ENCODE assay signal across 15 mouse cellular contexts in the genomic region with DNA sequence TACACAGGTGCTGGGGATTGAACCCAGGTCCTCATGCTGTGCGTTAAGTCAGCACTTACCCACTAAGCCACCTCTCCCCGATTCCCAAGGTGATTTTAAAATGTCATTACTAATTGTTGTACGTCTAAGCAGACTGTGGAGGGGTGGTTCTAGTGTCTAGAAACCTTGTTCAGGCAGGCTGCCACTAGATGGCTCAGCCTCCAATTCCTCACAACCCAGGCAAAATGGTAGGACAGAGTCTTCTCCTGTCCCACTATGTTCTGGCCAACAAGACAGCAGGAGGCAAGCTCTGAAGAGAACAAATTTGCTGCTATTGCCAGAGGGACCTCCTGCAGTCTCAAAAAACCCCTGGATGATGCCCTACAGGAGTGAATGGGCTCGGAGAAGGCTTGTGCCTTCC. TPM values are rescaled to one million over a fixed set of nuclear protein-coding genes. Genes with fewer than 3 reads are reported as not detected.
DNase-seq lines count a peak whose midpoint lies in the region; ATAC-seq and TF ChIP-seq lines count a peak whose summit lies in the region.
"Had no signal": no experiment of that assay in that cellular context is flagged by ENCODE, and none has a peak within 500 bp of the region (broad histone marks: within the 10 kb centered on the region; RNA-seq: fewer than 3 reads in every experiment).

No protein-coding gene starts in this region.

- H3K4me2 ChIP-seq in kidney, postnatal 0 days (ENCODE audit: low read length) = no peak overlapping the region
- H3K4me2 ChIP-seq in midbrain, postnatal 0 days (ENCODE audit: low read depth, low read length, poor library complexity, severe bottlenecking) = no peak overlapping the region
- H3K4me2 ChIP-seq in midbrain, embryonic 14.5 days (ENCODE audit: low read length) = no peak overlapping the region
- H3K4me2 ChIP-seq: embryonic facial prominence, embryonic 13.5 days; kidney, embryonic 15.5 days; stomach, embryonic 15.5 days had no signal

- DNase-seq in cerebellum, adult 2 months = peak in 1 of 2 experiments; percentile 43
- DNase-seq in kidney, postnatal 0 days (ENCODE audit: low spot score) = no peak
- no peak for DNase-seq in kidney, adult 18-20 months
- peak; percentile 26 for DNase-seq in midbrain, postnatal 0 days (ENCODE audit: low spot score)
- no peak for DNase-seq in midbrain, embryonic 14.5 days
- DNase-seq in thymus, postnatal 0 days (ENCODE audit: low spot score) = no peak
- no peak for DNase-seq in adrenal gland, adult 2 months
- DNase-seq: heart, adult 18-20 months; right cerebral cortex, postnatal 14 days had no signal

- H3K27ac ChIP-seq in cerebellum, adult 2 months (ENCODE audit: insufficient read depth, low read length) = no peak overlapping the region
- H3K27ac ChIP-seq in kidney, postnatal 0 days = no peak overlapping the region
- H3K27ac ChIP-seq in midbrain, postnatal 0 days (ENCODE audit: low read depth, low read length) = no peak overlapping the region
- H3K27ac ChIP-seq in midbrain, embryonic 14.5 days (replicated peaks; ENCODE audit: low read depth, low read length) = no peak overlapping the region
- H3K27ac ChIP-seq: embryonic facial prominence, embryonic 13.5 days; hindbrain, embryonic 10.5 days; kidney, embryonic 15.5 days; stomach, embryonic 15.5 days had no signal

- H3K4me1 ChIP-seq in cerebellum, adult 2 months (ENCODE audit: control insufficient read depth, insufficient read depth, low read length) = no peaks in the 10 kb centered on the region; the same call in 1 of the 2 replicates
- H3K4me1 ChIP-seq in kidney, postnatal 0 days (replicated peaks; ENCODE audit: insufficient read depth, low read length) = no peaks in the 10 kb centered on the region
- H3K4me1 ChIP-seq in midbrain, postnatal 0 days (ENCODE audit: insufficient read depth, low read length) = peaks cover 3% of the 10 kb centered on the region; the same call in 1 of the 2 replicates
- peaks cover 4% of the 10 kb centered on the region for H3K4me1 ChIP-seq in midbrain, embryonic 14.5 days (ENCODE audit: control insufficient read depth, insufficient read depth, low read length)
- H3K4me1 ChIP-seq: stomach, embryonic 15.5 days had no signal

- H3K4me3 ChIP-seq in cerebellum, adult 2 months (replicated peaks; ENCODE audit: insufficient read depth, low read depth, low read length) = no peak overlapping the region
- no peak overlapping the region for H3K4me3 ChIP-seq in kidney, postnatal 0 days (replicated peaks; ENCODE audit: low read depth, low read length)
- no peak overlapping the region for H3K4me3 ChIP-seq in midbrain, postnatal 0 days (ENCODE audit: low read depth, low read length)
- H3K4me3 ChIP-seq in midbrain, embryonic 14.5 days (replicated peaks; ENCODE audit: low read depth, low read length) = no peak overlapping the region
- H3K4me3 ChIP-seq: embryonic facial prominence, embryonic 13.5 days; hindbrain, embryonic 10.5 days; kidney, embryonic 15.5 days; stomach, embryonic 15.5 days had no signal

- no peaks in the 10 kb centered on the region for H3K27me3 ChIP-seq in cerebellum, adult 2 months (ENCODE audit: control insufficient read depth, insufficient read depth, low read length)
- H3K27me3 ChIP-seq in kidney, postnatal 0 days (ENCODE audit: insufficient read depth, low read length) = no peaks in the 10 kb centered on the region
- H3K27me3 ChIP-seq in midbrain, postnatal 0 days (ENCODE audit: insufficient read depth, low read length) = no peaks in the 10 kb centered on the region
- no peaks in the 10 kb centered on the region for H3K27me3 ChIP-seq in midbrain, embryonic 14.5 days (ENCODE audit: control insufficient read depth, insufficient read depth, low read length)
- H3K27me3 ChIP-seq: embryonic facial prominence, embryonic 13.5 days; kidney, embryonic 15.5 days; stomach, embryonic 15.5 days had no signal

- no peak overlapping the region for H3K9ac ChIP-seq in kidney, postnatal 0 days (ENCODE audit: low read depth, low read length)
- H3K9ac ChIP-seq in midbrain, postnatal 0 days (replicated peaks; ENCODE audit: low read length, poor library complexity, severe bottlenecking) = no peak overlapping the region
- H3K9ac ChIP-seq in midbrain, embryonic 14.5 days (replicated peaks; ENCODE audit: low read length) = no peak overlapping the region
- H3K9ac ChIP-seq: embryonic facial prominence, embryonic 13.5 days; kidney, embryonic 15.5 days; stomach, embryonic 15.5 days had no signal

- no peak for ATAC-seq in cerebellum, adult (ENCODE audit: insufficient number of reproducible peaks, low FRiP score, low TSS enrichment)
- ATAC-seq in kidney, postnatal 0 days (replicated peaks; ENCODE audit: low FRiP score, low read depth) = no peak
- ATAC-seq in midbrain, postnatal 0 days (ENCODE audit: low FRiP score) = no peak
- no peak for ATAC-seq in midbrain, embryonic 14.5 days (ENCODE audit: low FRiP score, low TSS enrichment)
- ATAC-seq: midbrain, embryonic 16.5 days had no signal

- no peak for TF ChIP-seq POLR2A in cerebellum, adult 2 months (IDR thresholded peaks at IDR 0.05; ENCODE audit: borderline replicate concordance, insufficient read depth, low read length)

- no peaks in the 10 kb centered on the region for H3K36me3 ChIP-seq in kidney, postnatal 0 days (ENCODE audit: insufficient read depth, low read length)
- no peaks in the 10 kb centered on the region for H3K36me3 ChIP-seq in midbrain, postnatal 0 days (ENCODE audit: insufficient read depth, low read length)
- no peaks in the 10 kb centered on the region for H3K36me3 ChIP-seq in midbrain, embryonic 14.5 days (ENCODE audit: control insufficient read depth, insufficient read depth, low read length)
- H3K36me3 ChIP-seq: hindbrain, embryonic 10.5 days; stomach, embryonic 15.5 days had no signal

- WGBS in cerebellum, adult 2 months = 60% methylated on average over 4 of the region's 4 CpGs
- WGBS in kidney, postnatal 0 days = 72% methylated on average over 4 of the region's 4 CpGs
- WGBS in midbrain, postnatal 0 days = 74% methylated on average over 4 of the region's 4 CpGs
- 73% methylated on average over 4 of the region's 4 CpGs for WGBS in midbrain, embryonic 14.5 days

- H3K9me3 ChIP-seq in kidney, postnatal 0 days (replicated peaks; ENCODE audit: low read length) = no peaks in the 10 kb centered on the region
- H3K9me3 ChIP-seq in midbrain, postnatal 0 days (ENCODE audit: low read length) = no peaks in the 10 kb centered on the region
- H3K9me3 ChIP-seq in midbrain, embryonic 14.5 days (ENCODE audit: control insufficient read depth, low read length) = no peaks in the 10 kb centered on the region
- H3K9me3 ChIP-seq: embryonic facial prominence, embryonic 13.5 days; hindbrain, embryonic 10.5 days; kidney, embryonic 15.5 days; stomach, embryonic 15.5 days had no signal

- TF ChIP-seq CTCF in cerebellum, adult 2 months (IDR thresholded peaks at IDR 0.05; ENCODE audit: borderline replicate concordance, insufficient read depth, low read depth, low read length) = peak; percentile 43; the same call in 1 of the 2 replicates
- TF ChIP-seq CTCF in kidney, postnatal 0 days (IDR thresholded peaks at IDR 0.05; ENCODE audit: low read depth) = peak; percentile 53
- TF ChIP-seq CTCF in midbrain, postnatal 0 days (IDR thresholded peaks at IDR 0.05) = peak; percentile 61

RNA-seq across cellular contexts. Expression of a gene that starts 47.0 kb away (rescaled TPM):
- 1.5 and 1.9 TPM in 2 replicates for polyA plus RNA-seq in cerebellum, adult 2 months (2012; rRNA removed)
- polyA plus RNA-seq in kidney, postnatal 0 days (2015; fragmentation: Nextera tagmentation; extraction: Ambion mirVana) = 41.5 and 46.9 TPM in 2 replicates
- 3.2 and 3.7 TPM in 2 replicates for total RNA-seq in midbrain, postnatal 0 days (2014; rRNA removed)
- polyA plus RNA-seq in midbrain, postnatal 0 days (2015; fragmentation: Nextera tagmentation; extraction: Ambion mirVana) = 1.8 and 1.9 TPM in 2 replicates
- 0.58 and 0.64 TPM in 2 replicates for polyA plus RNA-seq in midbrain, embryonic 14.5 days (2014; fragmentation: Nextera tagmentation; extraction: Ambion mirVana)
- 0.49 and 1.0 TPM in 2 replicates for polyA plus RNA-seq in thymus, postnatal 0 days (2015; fragmentation: Nextera tagmentation; extraction: Ambion mirVana)
- total RNA-seq in adrenal gland, adult 2 months (2021) = 1 to 10 TPM in 1 of 2 experiments, under 1 TPM in 1; 0.69 to 4.9 TPM
- polyA plus RNA-seq in adrenal gland, adult 2 months (2012; rRNA removed) = 6.3 and 13.2 TPM in 2 replicates
